Mouse (Mus musculus) heart, postnatal 10 days (tissue): ENCODE results near the gene Smok2a. TPM values are rescaled to one million over a fixed set of nuclear protein-coding genes. Genes with fewer than 3 reads are reported as not detected.
A peak's percentile ranks its signal among the peaks of the same experiment; 100 is the strongest.
"Not testable (repeated sequence)": the region's sequence is repeated elsewhere in the genome, so short reads cannot be mapped to it uniquely, and the experiment has no call there.

Experiments
- DNase-seq, 2 experiments: peaks; one replicate each; pipeline ENCODE4 v3.0.0; 2021
- intact Hi-C: fragments of 180-260 bp; cut with DNase I; formaldehyde crosslinking; loops from one replicate; pipeline ENCODE4 v1.15.1; 2025
- total RNA-seq, 2 experiments: library from RNA; stranded (reverse); gene quantifications; 2 replicates each; pipeline ENCODE4 v1.2.3; 2021

Gene Smok2a
- total RNA-seq, 2 experiments from 2014 or later = not detected

- intact Hi-C loops = no loop called here
- DNase-seq = peak; percentile 68 to 76
Measured at GRCm38 (mm10) chr17:13212136-13212850, 8.7 kb upstream of the Smok2a start.

- DNase-seq = no peak
- intact Hi-C loops = no loop called here
Measured at GRCm38 (mm10) chr17:13214169-13214568, 6.8 kb upstream of the Smok2a start.

DNA sequence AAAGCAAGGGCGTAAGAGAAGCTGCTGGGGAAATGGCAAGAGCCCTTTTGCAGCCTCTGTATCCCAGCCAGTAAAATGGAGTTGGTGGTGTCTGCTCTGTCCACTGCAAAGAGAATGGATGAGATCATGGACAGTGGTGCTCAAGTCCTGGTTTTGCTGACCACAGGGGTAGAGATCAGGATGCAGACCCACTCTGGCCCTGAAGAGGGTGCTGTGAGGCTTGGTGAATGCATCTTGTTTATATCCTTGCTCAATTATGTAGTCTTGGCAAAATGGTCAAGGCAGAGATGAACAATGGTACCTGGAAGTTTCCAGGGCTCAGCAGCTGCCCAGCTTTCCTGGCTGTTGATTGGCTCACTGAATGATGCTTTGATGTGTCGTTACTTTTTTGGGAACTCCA is 5.4 kb upstream of the Smok2a start:
- intact Hi-C loops = no loop called here
- peak; percentile 13 to 37 for DNase-seq

DNA sequence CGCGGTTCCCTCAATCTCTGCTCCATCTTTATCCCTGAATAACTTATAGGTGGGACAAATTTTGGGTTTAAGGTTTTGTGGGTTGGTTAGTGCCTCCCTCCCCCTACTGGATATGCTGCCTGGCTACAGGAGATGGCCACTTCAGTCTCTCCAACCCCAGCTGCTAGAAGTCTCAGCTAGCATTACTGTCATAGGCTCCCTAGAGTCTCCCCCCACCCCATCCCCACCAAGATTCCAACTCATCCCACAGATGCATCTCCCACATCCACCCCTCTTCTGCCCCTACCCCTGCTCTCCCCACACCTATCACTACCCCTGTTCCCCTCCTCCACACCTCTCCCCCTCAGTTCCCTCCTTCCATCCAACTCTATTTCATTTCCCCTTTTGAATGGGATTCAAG is 933 bp downstream of the Smok2a start:
- DNase-seq, intact Hi-C loops: not testable (repeated sequence)

DNA sequence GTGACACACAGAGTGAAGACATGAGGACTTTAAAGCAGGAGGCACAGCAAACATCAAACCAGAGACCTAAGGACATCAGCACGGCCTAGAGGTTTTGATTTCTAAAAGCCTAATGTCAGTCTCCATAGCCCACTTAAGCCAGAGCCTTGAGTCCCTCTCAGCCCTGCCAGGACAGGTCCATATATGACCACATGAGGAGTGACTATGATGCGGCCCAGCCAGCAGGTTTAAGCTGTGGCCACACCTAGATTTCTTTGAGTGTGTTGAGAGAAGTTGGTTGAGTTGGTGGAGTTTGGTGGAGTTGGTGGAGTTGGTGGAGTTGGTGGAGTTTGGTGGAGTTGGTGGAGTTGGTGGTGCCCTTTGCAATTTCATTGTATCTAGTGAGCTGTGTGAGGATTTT is 9.0 kb downstream of the Smok2a start, which contains the start of gene Smok2b:
Gene Smok2b, plus strand, starts transcription at position 301 of the 400 bp plus-strand sequence.
- intact Hi-C loops, DNase-seq: not testable (repeated sequence)

DNA sequence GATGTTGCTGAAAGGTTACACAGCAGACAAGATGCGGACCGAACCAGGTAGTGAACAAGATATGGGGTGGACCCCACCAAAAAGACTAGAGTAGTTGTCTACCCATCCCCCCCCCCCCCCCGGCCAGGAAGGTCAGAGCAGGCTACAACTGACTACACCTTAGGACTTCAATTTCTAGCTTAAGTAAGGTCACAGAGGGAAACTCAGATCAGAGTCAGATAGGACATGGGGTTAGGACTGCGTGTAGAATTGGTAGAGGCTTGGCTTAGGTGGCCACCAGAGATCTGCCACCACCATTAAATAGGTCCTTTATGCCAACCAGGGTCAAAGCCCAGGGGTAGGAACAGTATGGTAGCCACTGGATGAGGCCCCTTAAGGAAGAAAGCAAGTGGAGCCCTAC is 18.5 kb downstream of the Smok2a start:
- DNase-seq, intact Hi-C loops: not testable (repeated sequence)

DNA sequence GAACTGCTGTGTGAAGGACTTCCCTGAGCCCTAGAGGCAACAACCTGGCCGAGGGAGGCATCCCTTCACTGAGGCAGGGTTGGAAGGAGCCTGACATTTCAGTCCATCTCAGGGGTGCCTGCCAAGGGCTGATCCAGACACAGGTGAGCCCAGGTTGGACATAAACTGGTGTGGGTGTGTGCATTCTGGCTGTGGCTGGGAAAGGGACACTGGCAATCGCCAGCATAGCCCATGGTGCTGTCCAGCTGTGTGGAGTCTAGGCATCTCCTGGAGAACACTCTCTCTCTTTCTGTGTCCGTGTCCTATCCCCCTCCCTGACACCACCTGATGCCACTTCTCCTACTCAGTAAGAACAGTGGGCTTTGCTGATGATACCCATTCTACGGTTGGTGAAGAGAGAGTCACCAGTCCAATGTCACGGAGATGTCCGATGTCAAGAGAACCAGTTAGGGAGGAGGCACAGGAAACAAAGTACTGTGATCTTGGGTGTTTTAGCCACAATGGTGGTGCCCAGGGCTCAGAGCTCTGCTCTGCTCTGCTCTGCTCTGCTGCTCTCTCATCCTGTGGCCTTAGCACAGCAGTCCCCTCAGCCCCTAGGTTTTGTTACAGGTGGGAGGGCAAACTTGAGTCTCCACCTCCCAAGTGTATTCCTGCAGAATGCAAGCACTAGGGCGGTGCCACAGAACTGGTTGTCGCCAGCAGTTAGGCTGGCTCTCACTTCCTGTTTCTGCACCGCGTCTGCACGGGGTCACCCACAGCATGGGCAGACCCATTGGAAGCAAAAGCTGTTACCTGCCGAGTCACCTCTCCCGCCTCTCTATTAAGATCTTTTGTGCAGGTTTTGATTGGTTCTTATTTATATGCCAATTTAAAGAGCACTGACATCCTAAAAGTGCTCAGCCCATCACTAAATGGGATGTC is 20.1 kb downstream of the Smok2a start:
- DNase-seq, intact Hi-C loops: not testable (repeated sequence)

DNA sequence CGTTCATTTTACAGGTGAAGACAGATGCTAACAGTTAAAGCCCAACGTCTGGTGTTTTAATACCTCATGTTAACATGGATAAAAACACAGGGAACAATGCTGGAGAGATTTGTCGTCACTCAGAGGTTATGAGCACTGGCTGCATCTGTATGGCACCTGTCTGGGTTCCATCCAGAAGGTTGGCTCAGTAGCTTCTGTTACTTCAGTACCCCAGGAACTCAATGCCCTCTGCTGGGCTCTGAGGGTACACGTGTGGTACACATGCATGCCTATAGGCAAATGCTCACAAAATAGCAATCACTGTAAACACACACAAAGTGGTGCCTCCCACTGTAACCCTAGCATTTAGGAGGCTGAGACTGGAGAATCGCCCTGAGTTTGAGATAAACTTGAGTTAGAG is 33.8 kb downstream of the Smok2a start:
- intact Hi-C loops, DNase-seq: not testable (repeated sequence)

Other genes with a start within 250 kb of the Smok2a start
- 10 to 100 TPM; 50.2 to 51.6 TPM for gene Wtap, start 227.0 kb upstream of the Smok2a start, total RNA-seq
- gene Sod2, start 214.3 kb upstream of the Smok2a start, total RNA-seq = 100 to 1,000 TPM; 815 to 853 TPM
- gene Gpr31b, start 168.9 kb upstream of the Smok2a start, total RNA-seq = not detected
- under 1 TPM; 0.17 to 0.36 TPM for gene Tcp10b, start 160.1 kb upstream of the Smok2a start, total RNA-seq
- not detected for gene Unc93a, start 89.4 kb upstream of the Smok2a start, total RNA-seq
- gene Smok2b, start 9.1 kb downstream of the Smok2a start, total RNA-seq = not detected
- not detected for gene Tcp10c, start 133.4 kb downstream of the Smok2a start, total RNA-seq